10 mouse cellular contexts compared by ENCODE assay signal in the genomic region with DNA sequence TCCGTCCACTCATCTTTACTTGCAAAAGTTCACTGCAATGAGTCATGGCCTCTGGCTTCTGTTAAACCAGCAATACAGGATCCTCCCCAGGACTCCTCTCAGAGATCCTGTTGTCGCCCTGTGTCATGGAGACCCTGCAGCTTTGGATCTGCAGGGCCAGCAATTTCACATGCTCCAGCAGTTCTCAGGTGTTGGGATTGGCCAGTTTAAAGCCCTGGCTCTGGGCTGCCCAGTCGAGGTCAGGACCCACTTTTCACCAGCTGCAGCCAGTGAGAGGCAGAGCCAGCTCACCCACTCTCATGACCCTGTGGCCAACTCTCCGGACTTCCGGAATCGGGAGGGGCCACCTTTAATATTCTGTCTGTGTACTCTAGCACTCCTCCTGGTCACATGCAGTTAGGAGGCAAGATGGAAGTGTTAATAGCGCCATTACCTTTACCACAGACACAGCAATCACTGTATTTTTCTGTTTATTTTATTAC. TPM values are rescaled to one million over a fixed set of nuclear protein-coding genes. Genes with fewer than 3 reads are reported as not detected.
A peak's percentile ranks its signal among the peaks of the same experiment; 100 is the strongest.
DNase-seq lines count a peak whose midpoint lies in the region; ATAC-seq and TF ChIP-seq lines count a peak whose summit lies in the region.
"Had no signal": no experiment of that assay in that cellular context is flagged by ENCODE, and none has a peak within 500 bp of the region (broad histone marks: within the 10 kb centered on the region; RNA-seq: fewer than 3 reads in every experiment).

No protein-coding gene starts in this region.

- DNase-seq in lung, embryonic 14.5 days, result no peak
- no peak for DNase-seq in lung, postnatal 25 days (ENCODE audit: low spot score)
- peak; percentile 74 for DNase-seq in heart, embryonic 10.5 days (ENCODE audit: low spot score)
- no peak for DNase-seq in kidney, postnatal 0 days (ENCODE audit: low spot score)
- peak; percentile 13 for DNase-seq in urinary bladder, postnatal 25 days (ENCODE audit: low spot score)
- DNase-seq in forebrain, embryonic 11.5 days (ENCODE audit: low spot score), result no peak
- DNase-seq in spleen, postnatal 14 days (ENCODE audit: low spot score in 2 of 2), result no peak
- DNase-seq in cerebellum, adult 8-10 months, result no peak
- DNase-seq: forebrain, postnatal 0 days; thymus, postnatal 25 days had no signal

- no peak for TF ChIP-seq CTCF in lung, embryonic 14.5 days (IDR thresholded peaks at IDR 0.05; ENCODE audit: low read depth)
- no peak for TF ChIP-seq CTCF in kidney, postnatal 0 days (IDR thresholded peaks at IDR 0.05; ENCODE audit: low read depth)

- H3K36me3 ChIP-seq in lung, embryonic 14.5 days (ENCODE audit: insufficient read depth), result no peaks in the 10 kb centered on the region
- H3K36me3 ChIP-seq in heart, embryonic 10.5 days, result no peaks in the 10 kb centered on the region
- H3K36me3 ChIP-seq in kidney, postnatal 0 days (ENCODE audit: insufficient read depth, low read length), result no peaks in the 10 kb centered on the region
- no peaks in the 10 kb centered on the region for H3K36me3 ChIP-seq in forebrain, embryonic 11.5 days (ENCODE audit: control insufficient read depth, insufficient read depth, low read length)

- peak; percentile 79; the same call in 1 of the 2 replicates for ATAC-seq in lung, embryonic 14.5 days (ENCODE audit: insufficient read depth)
- peak; percentile 79 for ATAC-seq in kidney, postnatal 0 days (replicated peaks; ENCODE audit: low FRiP score, low read depth)
- ATAC-seq in forebrain, embryonic 11.5 days (replicated peaks; ENCODE audit: low FRiP score), result no peak
- ATAC-seq: forebrain, postnatal 0 days had no signal

- H3K27me3 ChIP-seq in lung, embryonic 14.5 days (ENCODE audit: insufficient read depth, low read length), result no peaks in the 10 kb centered on the region
- H3K27me3 ChIP-seq in heart, embryonic 10.5 days (ENCODE audit: insufficient read depth, poor library complexity, severe bottlenecking), result no peaks in the 10 kb centered on the region
- H3K27me3 ChIP-seq in kidney, postnatal 0 days (ENCODE audit: insufficient read depth, low read length), result no peaks in the 10 kb centered on the region
- H3K27me3 ChIP-seq in forebrain, embryonic 11.5 days (ENCODE audit: control insufficient read depth, insufficient read depth, low read length), result no peaks in the 10 kb centered on the region

- WGBS in lung, embryonic 14.5 days, result 47% methylated on average over 7 of the region's 7 CpGs
- 67% methylated on average over 7 of the region's 7 CpGs for WGBS in heart, embryonic 10.5 days
- 46% methylated on average over 7 of the region's 7 CpGs for WGBS in kidney, postnatal 0 days
- 72% methylated on average over 7 of the region's 7 CpGs for WGBS in forebrain, embryonic 11.5 days

- H3K4me1 ChIP-seq in lung, embryonic 14.5 days (ENCODE audit: insufficient read depth), result no peaks in the 10 kb centered on the region
- H3K4me1 ChIP-seq in heart, embryonic 10.5 days, result no peaks in the 10 kb centered on the region
- H3K4me1 ChIP-seq in kidney, postnatal 0 days (replicated peaks; ENCODE audit: insufficient read depth, low read length), result no peaks in the 10 kb centered on the region
- no peaks in the 10 kb centered on the region for H3K4me1 ChIP-seq in forebrain, embryonic 11.5 days (replicated peaks; ENCODE audit: control insufficient read depth, insufficient read depth, low read length)

- H3K9ac ChIP-seq in lung, embryonic 14.5 days, result no peak overlapping the region
- no peak overlapping the region for H3K9ac ChIP-seq in kidney, postnatal 0 days (ENCODE audit: low read depth, low read length)
- H3K9ac ChIP-seq in forebrain, embryonic 11.5 days (ENCODE audit: low read length), result no peak overlapping the region
- H3K9ac ChIP-seq: forebrain, postnatal 0 days had no signal

- H3K9me3 ChIP-seq in lung, embryonic 14.5 days (ENCODE audit: low read depth, low read length), result no peaks in the 10 kb centered on the region
- no peaks in the 10 kb centered on the region for H3K9me3 ChIP-seq in heart, embryonic 10.5 days
- no peaks in the 10 kb centered on the region for H3K9me3 ChIP-seq in kidney, postnatal 0 days (replicated peaks; ENCODE audit: low read length)
- no peaks in the 10 kb centered on the region for H3K9me3 ChIP-seq in forebrain, embryonic 11.5 days (ENCODE audit: control insufficient read depth, low read length)

- H3K4me2 ChIP-seq in lung, embryonic 14.5 days, result peak overlapping the region; percentile 7; the same call in 1 of the 2 replicates
- H3K4me2 ChIP-seq in kidney, postnatal 0 days (ENCODE audit: low read length), result no peak overlapping the region
- no peak overlapping the region for H3K4me2 ChIP-seq in forebrain, embryonic 11.5 days (ENCODE audit: low read depth, low read length, severe bottlenecking)

- no peak overlapping the region for H3K4me3 ChIP-seq in lung, embryonic 14.5 days (ENCODE audit: low read depth, low read length)
- H3K4me3 ChIP-seq in heart, embryonic 10.5 days, result no peak overlapping the region
- H3K4me3 ChIP-seq in kidney, postnatal 0 days (replicated peaks; ENCODE audit: low read depth, low read length), result no peak overlapping the region
- H3K4me3 ChIP-seq in forebrain, embryonic 11.5 days (ENCODE audit: low read depth, low read length), result no peak overlapping the region

- no peak overlapping the region for H3K27ac ChIP-seq in lung, embryonic 14.5 days (ENCODE audit: low read depth)
- H3K27ac ChIP-seq in heart, embryonic 10.5 days, result no peak overlapping the region; the same call in 1 of the 2 replicates
- H3K27ac ChIP-seq in kidney, postnatal 0 days, result 0 out of 2 replicates have a peak overlapping the region, but pooled peaks have one; percentile 25
- no peak overlapping the region for H3K27ac ChIP-seq in forebrain, embryonic 11.5 days (ENCODE audit: low read depth, low read length)

RNA-seq across cellular contexts. Expression of gene Slc7a3, which starts 40.7 kb away (rescaled TPM):
- polyA plus RNA-seq in lung, embryonic 14.5 days (2014; fragmentation: Nextera tagmentation; extraction: Ambion mirVana), result 0.81 and 1.2 TPM in 2 replicates
- 0.92 and 1.4 TPM in 2 replicates for polyA plus RNA-seq in heart, embryonic 10.5 days (2016; fragmentation: Nextera tagmentation; extraction: Ambion mirVana)
- 1.6 TPM in 2 replicates for polyA plus RNA-seq in kidney, postnatal 0 days (2015; fragmentation: Nextera tagmentation; extraction: Ambion mirVana)
- 1.1 and 1.2 TPM in 2 replicates for polyA plus RNA-seq in forebrain, embryonic 11.5 days (2014; fragmentation: Nextera tagmentation; extraction: Ambion mirVana)

Comparison
In these comparisons a context has a peak if more than half of its experiments do, and no peak if none do; other contexts are left out.
1. DNase-seq: peak in heart, embryonic 10.5 days (single experiment) and urinary bladder, postnatal 25 days (single experiment); none in lung, embryonic 14.5 days (single experiment), lung, postnatal 25 days (single experiment), kidney, postnatal 0 days (single experiment), forebrain, embryonic 11.5 days (single experiment), spleen, postnatal 14 days (0 of 2) and cerebellum, adult 8-10 months (single experiment).